Mouse (Mus musculus): ENCODE data around the gene Ankrd33b.
A peak's percentile ranks its signal among the peaks of the same experiment; 100 is the strongest.

Ankrd33b gene

GRCm38 (mm10) chr15:31367481-31368200, at the start of gene Ankrd33b:
Gene Ankrd33b (minus strand): TSS chr15:31367726.
- DNase-seq = peak; percentile 21 to 31

GRCm38 (mm10) chr15:31415181-31415580, 47.7 kb upstream of the Ankrd33b start:
- no peak for DNase-seq

- no peak for DNase-seq
These were observed 46.8 kb upstream of the Ankrd33b start for GRCm38 (mm10) chr15:31414179-31414898.

GRCm38 (mm10) chr15:31413662-31414061, 46.1 kb upstream of the Ankrd33b start:
- DNase-seq = no peak

GRCm38 (mm10) chr15:31412933-31413332, 45.4 kb upstream of the Ankrd33b start:
- DNase-seq = no peak

- no peak for DNase-seq
These were observed 44.9 kb upstream of the Ankrd33b start for GRCm38 (mm10) chr15:31412436-31412835.

GRCm38 (mm10) chr15:31407490-31407889, 40.0 kb upstream of the Ankrd33b start:
- no peak for DNase-seq

- DNase-seq = no peak
These were observed 39.4 kb upstream of the Ankrd33b start for GRCm38 (mm10) chr15:31406881-31407280.

GRCm38 (mm10) chr15:31404346-31404745, 36.8 kb upstream of the Ankrd33b start:
- no peak for DNase-seq

GRCm38 (mm10) chr15:31402200-31402892, 34.8 kb upstream of the Ankrd33b start:
- no peak for DNase-seq

GRCm38 (mm10) chr15:31400974-31401373, 33.4 kb upstream of the Ankrd33b start:
- DNase-seq = no peak

GRCm38 (mm10) chr15:31398769-31399168, 31.2 kb upstream of the Ankrd33b start:
- DNase-seq = no peak

GRCm38 (mm10) chr15:31397379-31397778, 29.9 kb upstream of the Ankrd33b start:
- DNase-seq = no peak

GRCm38 (mm10) chr15:31396755-31397154, 29.2 kb upstream of the Ankrd33b start:
- DNase-seq = no peak

GRCm38 (mm10) chr15:31395986-31396385, 28.5 kb upstream of the Ankrd33b start:
- DNase-seq = no peak

- DNase-seq = no peak
These were observed 25.9 kb upstream of the Ankrd33b start for GRCm38 (mm10) chr15:31393402-31393801.

GRCm38 (mm10) chr15:31392705-31393104, 25.2 kb upstream of the Ankrd33b start:
- DNase-seq = no peak

GRCm38 (mm10) chr15:31392135-31392534, 24.6 kb upstream of the Ankrd33b start:
- no peak for DNase-seq

GRCm38 (mm10) chr15:31381936-31382468, 14.5 kb upstream of the Ankrd33b start:
- no peak for DNase-seq

- DNase-seq = no peak
These were observed 11.9 kb upstream of the Ankrd33b start for GRCm38 (mm10) chr15:31379471-31379870.

- no peak for DNase-seq
These were observed 7.7 kb upstream of the Ankrd33b start for GRCm38 (mm10) chr15:31375212-31375611.

GRCm38 (mm10) chr15:31369125-31369612, 1.6 kb upstream of the Ankrd33b start:
- no peak for DNase-seq

- no peak for DNase-seq
These were observed 1.0 kb upstream of the Ankrd33b start for GRCm38 (mm10) chr15:31368556-31368955.
